Mouse (Mus musculus) large intestine, adult 2 months (tissue): Measurements from ENCODE around the gene Gm13287. TPM values are rescaled to one million over a fixed set of nuclear protein-coding genes. Genes with fewer than 3 reads are reported as not detected.
"Not testable (repeated sequence)": the region's sequence is repeated elsewhere in the genome, so short reads cannot be mapped to it uniquely, and the experiment has no call there.

Source experiments
- DNase-seq: peaks from one replicate; pipeline ENCODE4 v3.0.0-alpha.2; 2012; ENCODE audit warnings: low read depth, low spot score
- WGBS: fragments of 180-500 bp; shearing (Covaris S2); methylation state at CpG from one replicate; pipeline ENCODE4 v1.1.7; 2018; 5-methylcytosine and 5-hydroxymethylcytosine counted together
- polyA plus RNA-seq: library from polyadenylated mRNA; depleted of rRNA; stranded (reverse); fragments of >200 nt; gene quantifications from 2 replicates; pipeline ENCODE4 v1.2.3, GENCODE M21; 2012

Gm13287 gene
- polyA plus RNA-seq, 1 experiment = not detected

- whole genome bisulfite sequencing = under 1% methylated on average over 15 of the region's 52 CpGs
- not testable (repeated sequence) for DNase-seq
These were observed 8.9 kb upstream of the Gm13287 start, which contains the start of gene Gm13275 for GRCm38 (mm10) chr4:88793936-88794675. Gene Gm13275, plus strand, starts transcription at chr4:88794487.

GRCm38 (mm10) chr4:88797097-88797496, 6.0 kb upstream of the Gm13287 start, which contains the start of gene Gm13279:
Gene Gm13279, plus strand, starts transcription at chr4:88797397.
- no CpG with 5 or more reads among the region's 28 CpGs for WGBS
- DNase-seq = not testable (repeated sequence)

DNA sequence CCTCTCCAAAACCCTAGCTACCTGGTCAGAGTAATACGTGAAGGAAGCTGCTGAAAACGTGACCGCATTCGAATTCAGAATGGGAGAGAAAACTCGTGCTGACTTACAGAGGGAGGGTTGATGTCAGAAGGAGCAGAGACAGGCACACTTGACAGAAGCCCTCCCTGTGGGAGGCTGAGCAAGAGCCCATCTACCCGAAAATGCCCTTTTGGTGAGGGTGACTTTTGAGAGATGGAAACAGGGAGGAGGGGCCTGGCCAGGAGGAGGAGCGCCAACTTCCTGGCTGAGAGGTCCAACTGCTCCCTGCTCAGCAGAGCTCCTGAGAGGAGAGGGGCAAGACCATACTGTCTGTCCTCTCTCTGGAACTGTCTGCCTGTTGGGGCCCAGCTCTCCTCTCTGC, 3.7 kb upstream of the Gm13287 start, which contains the start of gene Gm13285:
Gene Gm13285, plus strand, starts transcription at position 301 of the 400 bp plus-strand sequence.
- 16% methylated on average over 6 of the region's 7 CpGs for WGBS
- not testable (repeated sequence) for DNase-seq

DNA sequence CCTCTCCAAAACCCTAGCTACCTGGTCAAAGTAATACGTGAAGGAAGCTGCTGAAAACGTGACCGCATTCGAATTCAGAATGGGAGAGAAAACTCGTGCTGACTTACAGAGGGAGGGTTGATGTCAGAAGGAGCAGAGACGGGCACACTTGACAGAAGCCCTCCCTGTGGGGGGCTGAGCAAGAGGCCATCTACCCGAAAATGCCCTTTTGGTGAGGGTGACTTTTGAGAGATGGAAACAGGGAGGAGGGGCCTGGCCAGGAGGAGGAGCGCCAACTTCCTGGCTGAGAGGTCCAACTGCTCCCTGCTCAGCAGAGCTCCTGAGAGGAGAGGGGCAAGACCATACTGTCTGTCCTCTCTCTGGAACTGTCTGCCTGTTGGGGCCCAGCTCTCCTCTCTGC, 2.2 kb downstream of the Gm13287 start, which contains the start of gene Gm13288:
Gene Gm13288, plus strand, starts transcription at position 301 of the 400 bp plus-strand sequence.
- DNase-seq = not testable (repeated sequence)
- no CpG with 5 or more reads among the region's 8 CpGs for WGBS

DNA sequence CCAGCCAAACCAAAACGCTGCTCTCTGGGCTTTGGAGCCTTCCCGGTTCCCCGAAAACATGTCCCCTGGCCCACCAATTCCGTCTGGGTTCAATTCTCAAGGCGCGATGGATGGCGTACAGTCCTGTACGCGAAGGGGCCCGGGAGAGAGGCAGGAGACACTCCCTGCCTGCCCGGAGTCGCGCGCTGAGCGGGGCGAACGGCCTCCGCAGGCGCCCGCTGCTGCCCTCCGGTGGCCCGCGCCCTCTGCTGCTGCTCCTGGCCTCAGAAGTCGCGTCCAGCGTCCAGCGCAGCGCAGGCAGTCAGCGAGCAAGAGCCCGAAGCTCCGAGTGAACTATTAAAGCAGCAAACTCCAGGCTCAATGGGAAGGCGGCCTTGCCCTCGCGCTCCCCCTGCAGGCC, 2.7 kb downstream of the Gm13287 start:
- DNase-seq = not testable (repeated sequence)
- WGBS = under 1% methylated on average over 13 of the region's 34 CpGs

GRCm38 (mm10) chr4:88815928-88816327, 12.9 kb downstream of the Gm13287 start, which contains the start of gene Ifna7:
Gene Ifna7, plus strand, starts transcription at chr4:88816228.
- no peak for DNase-seq
- 58% methylated on average over 3 of the region's 3 CpGs for WGBS

GRCm38 (mm10) chr4:88819659-88820058, 16.6 kb downstream of the Gm13287 start, which contains the start of gene Ifna11:
Gene Ifna11, plus strand, starts transcription at chr4:88819959.
- 84% methylated on average over 1 of the region's 1 CpGs for WGBS
- DNase-seq = no peak

DNA sequence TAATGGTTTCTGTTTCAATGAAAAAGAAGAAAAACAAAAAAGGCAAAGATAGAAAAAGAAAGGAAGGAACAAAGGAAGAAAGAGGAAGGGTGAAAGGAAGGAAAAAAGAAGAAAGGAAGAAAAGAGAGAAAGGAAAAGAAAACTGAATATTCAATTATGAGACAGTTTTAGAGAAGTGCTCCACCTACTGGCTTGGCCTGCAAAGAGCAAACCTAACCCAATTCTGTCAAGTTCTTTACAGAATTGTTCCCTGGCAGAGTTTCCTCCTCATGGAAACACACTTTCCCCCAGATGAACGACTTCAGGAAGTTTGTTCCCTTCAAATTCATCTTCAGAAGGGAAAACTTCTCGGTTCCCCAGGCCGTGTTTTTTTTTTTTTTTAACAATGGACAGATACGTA, 19.9 kb downstream of the Gm13287 start:
- WGBS = 30% methylated on average over 4 of the region's 4 CpGs
- no peak for DNase-seq

- DNase-seq = not testable (repeated sequence)
These were observed 24.1 kb downstream of the Gm13287 start, which contains the start of gene Ifna6 for GRCm38 (mm10) chr4:88827116-88827515. Gene Ifna6, plus strand, starts transcription at chr4:88827416.

- DNase-seq = no peak
- 41% methylated on average over 4 of the region's 4 CpGs for WGBS
These were observed 27.5 kb downstream of the Gm13287 start for GRCm38 (mm10) chr4:88830523-88830922.

- DNase-seq = not testable (repeated sequence)
- 74% methylated on average over 1 of the region's 1 CpGs for WGBS
These were observed 32.2 kb downstream of the Gm13287 start, which contains the start of gene Ifna5 for GRCm38 (mm10) chr4:88835225-88835624. Gene Ifna5, plus strand, starts transcription at chr4:88835525.

DNA sequence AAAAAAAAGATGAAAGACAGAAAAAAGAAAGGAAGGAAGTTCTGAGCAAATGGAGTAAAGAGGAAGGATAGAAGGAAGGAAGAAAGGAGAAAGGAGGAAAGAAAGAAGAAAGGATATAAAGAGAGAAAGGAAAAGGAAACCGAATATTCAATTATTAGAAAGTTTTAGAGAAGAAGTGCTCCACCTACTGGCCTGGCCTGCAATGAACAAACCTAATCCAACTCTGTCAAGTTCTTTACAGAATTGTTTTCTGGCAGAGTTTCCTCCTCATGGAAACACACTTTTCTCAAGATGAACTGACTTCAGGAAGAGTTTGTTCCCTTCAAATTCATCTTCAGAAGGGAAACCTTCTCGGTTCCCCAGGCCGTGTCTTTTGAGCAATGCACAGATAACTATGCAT, 35.8 kb downstream of the Gm13287 start:
- DNase-seq = no peak
- 36% methylated on average over 3 of the region's 3 CpGs for WGBS

GRCm38 (mm10) chr4:88840058-88840457, 37.0 kb downstream of the Gm13287 start:
- 49% methylated on average over 3 of the region's 3 CpGs for WGBS
- no peak for DNase-seq

DNA sequence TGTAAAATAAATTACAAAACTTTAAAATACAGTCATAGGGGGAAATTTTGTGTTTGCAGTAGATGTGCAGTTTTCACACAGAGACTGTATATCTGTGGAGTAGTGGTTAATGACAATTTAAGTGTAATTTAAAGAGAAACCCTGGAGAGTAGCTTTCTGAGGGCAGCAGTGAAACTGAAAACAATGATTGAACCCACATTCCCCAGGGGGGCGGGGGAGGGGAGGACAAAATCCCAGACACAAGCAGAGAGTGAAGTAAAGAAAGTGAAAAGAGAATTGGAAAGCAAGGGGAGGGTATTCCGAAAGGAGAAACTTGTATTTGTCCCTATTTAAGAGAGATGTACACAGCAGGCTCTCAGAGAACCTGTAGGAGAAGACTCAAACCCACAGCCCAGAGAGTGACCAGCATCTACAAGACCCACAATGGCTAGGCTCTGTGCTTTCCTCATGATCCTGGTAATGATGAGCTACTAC, 38.4 kb downstream of the Gm13287 start, which contains the start of gene Ifna4:
Gene Ifna4, plus strand, starts transcription at position 424 of the 474 bp plus-strand sequence.
- no peak for DNase-seq
- WGBS = 52% methylated on average over 2 of the region's 2 CpGs

GRCm38 (mm10) chr4:88845334-88845733, 42.3 kb downstream of the Gm13287 start:
- WGBS = 44% methylated on average over 2 of the region's 2 CpGs
- DNase-seq = no peak

DNA sequence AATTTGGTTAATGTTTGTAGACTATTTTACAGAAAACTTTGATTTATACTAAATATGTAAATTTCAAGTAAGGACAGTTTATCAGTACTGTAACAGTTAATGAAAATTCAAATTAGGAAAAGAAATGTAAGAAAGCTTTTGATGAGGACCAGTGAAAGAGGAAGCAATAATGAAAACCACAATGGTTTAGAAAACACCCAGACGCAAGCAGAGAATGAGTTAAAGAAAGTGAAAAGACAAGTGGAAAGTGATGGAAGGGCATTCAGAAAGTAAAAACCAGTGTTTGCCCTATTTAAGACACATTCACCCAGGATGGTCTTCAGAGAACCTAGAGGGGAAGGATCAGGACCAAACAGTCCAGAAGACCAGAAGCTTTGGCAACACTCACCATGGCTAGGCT, 46.6 kb downstream of the Gm13287 start, which contains the start of gene Ifna1:
Gene Ifna1, plus strand, starts transcription at position 390 of the 400 bp plus-strand sequence.
- no peak for DNase-seq
- WGBS = 83% methylated on average over 1 of the region's 1 CpGs

- DNase-seq = no peak
- WGBS = 77% methylated on average over 4 of the region's 4 CpGs
These were observed 48.1 kb downstream of the Gm13287 start for GRCm38 (mm10) chr4:88851026-88851763.
